ENCODE assay signal across 20 mouse cellular contexts in genomic region chr15:27498078-27498477, GRCm38 (mm10). TPM values are rescaled to one million over a fixed set of nuclear protein-coding genes. Genes with fewer than 3 reads are reported as not detected.
A peak's percentile ranks its signal among the peaks of the same experiment; 100 is the strongest.
DNase-seq lines count a peak whose midpoint lies in the region; ATAC-seq and TF ChIP-seq lines count a peak whose summit lies in the region.
"Had no signal": no experiment of that assay in that cellular context is flagged by ENCODE, and none has a peak within 500 bp of the region (broad histone marks: within the 10 kb centered on the region; RNA-seq: fewer than 3 reads in every experiment).

No protein-coding gene starts in this region.

- H3K9ac ChIP-seq in embryonic facial prominence, embryonic 14.5 days (ENCODE audit: low read depth, low read length): no peak overlapping the region
- no peak overlapping the region for H3K9ac ChIP-seq in hindbrain, embryonic 13.5 days
- peak overlapping the region; percentile 50; the same call in 1 of the 2 replicates for H3K9ac ChIP-seq in liver, postnatal 0 days (replicated peaks)
- H3K9ac ChIP-seq: embryonic facial prominence, embryonic 12.5 days; forebrain, embryonic 12.5 days; limb, embryonic 12.5 days; lung, embryonic 15.5 days had no signal

- H3K9me3 ChIP-seq in embryonic facial prominence, embryonic 14.5 days (ENCODE audit: control insufficient read depth, low read length): no peaks in the 10 kb centered on the region
- H3K9me3 ChIP-seq in embryonic facial prominence, embryonic 10.5 days: no peaks in the 10 kb centered on the region
- no peaks in the 10 kb centered on the region for H3K9me3 ChIP-seq in hindbrain, embryonic 10.5 days
- no peaks in the 10 kb centered on the region for H3K9me3 ChIP-seq in hindbrain, embryonic 13.5 days
- H3K9me3 ChIP-seq in liver, postnatal 0 days (ENCODE audit: low read length): no peaks in the 10 kb centered on the region
- H3K9me3 ChIP-seq: embryonic facial prominence, embryonic 12.5 days; forebrain, embryonic 12.5 days; limb, embryonic 12.5 days; lung, embryonic 15.5 days had no signal

- peak; percentile 48; the same call in 1 of the 2 replicates for ATAC-seq in embryonic facial prominence, embryonic 14.5 days (ENCODE audit: low read depth)
- no peak for ATAC-seq in hindbrain, embryonic 13.5 days (ENCODE audit: low FRiP score)
- no peak for ATAC-seq in liver, postnatal 0 days
- ATAC-seq: hindbrain, embryonic 16.5 days; intestine, postnatal 0 days had no signal

- H3K4me2 ChIP-seq in embryonic facial prominence, embryonic 14.5 days (ENCODE audit: low read depth, low read length): no peak overlapping the region
- no peak overlapping the region for H3K4me2 ChIP-seq in hindbrain, embryonic 13.5 days
- peak overlapping the region; percentile 59; the same call in 1 of the 2 replicates for H3K4me2 ChIP-seq in liver, postnatal 0 days (ENCODE audit: low read depth, low read length)
- H3K4me2 ChIP-seq: embryonic facial prominence, embryonic 12.5 days; forebrain, embryonic 12.5 days; limb, embryonic 12.5 days; lung, embryonic 15.5 days had no signal

- H3K27me3 ChIP-seq in embryonic facial prominence, embryonic 14.5 days (replicated peaks; ENCODE audit: control insufficient read depth, insufficient read depth, low read length): no peaks in the 10 kb centered on the region
- no peaks in the 10 kb centered on the region for H3K27me3 ChIP-seq in embryonic facial prominence, embryonic 10.5 days (replicated peaks; ENCODE audit: low read depth, poor library complexity, severe bottlenecking)
- peaks cover 3% of the 10 kb centered on the region; the same call in 1 of the 2 replicates for H3K27me3 ChIP-seq in hindbrain, embryonic 10.5 days (ENCODE audit: insufficient read depth, poor library complexity, severe bottlenecking)
- no peaks in the 10 kb centered on the region for H3K27me3 ChIP-seq in hindbrain, embryonic 13.5 days
- no peaks in the 10 kb centered on the region for H3K27me3 ChIP-seq in liver, postnatal 0 days (ENCODE audit: insufficient read depth, low read length)
- H3K27me3 ChIP-seq: embryonic facial prominence, embryonic 12.5 days; forebrain, embryonic 12.5 days; limb, embryonic 12.5 days; lung, embryonic 15.5 days had no signal

- 84% methylated on average over 5 of the region's 5 CpGs for WGBS in embryonic facial prominence, embryonic 14.5 days
- WGBS in embryonic facial prominence, embryonic 10.5 days: 84% methylated on average over 5 of the region's 5 CpGs
- WGBS in hindbrain, embryonic 10.5 days: 85% methylated on average over 5 of the region's 5 CpGs
- 83% methylated on average over 5 of the region's 5 CpGs for WGBS in hindbrain, embryonic 13.5 days
- WGBS in liver, postnatal 0 days (ENCODE audit: insufficient replicate concordance): 77% methylated on average over 5 of the region's 5 CpGs

- peak; percentile 56 for DNase-seq in embryonic facial prominence, embryonic 14.5 days (ENCODE audit: low spot score)
- DNase-seq in embryonic facial prominence, embryonic 10.5 days (ENCODE audit: low spot score): no peak
- DNase-seq in hindbrain, embryonic 10.5 days (ENCODE audit: low spot score): no peak
- DNase-seq in gonadal fat pad, adult 2 months (ENCODE audit: low read depth): peak; percentile 59
- no peak for DNase-seq in liver, postnatal 0 days
- no peak for DNase-seq in urinary bladder, adult 18-20 months (ENCODE audit: low spot score in 2 of 2)
- DNase-seq: cerebellum, adult 8-10 months; gastrocnemius, postnatal 14 days; heart, postnatal 14 days; lung, postnatal 4 days; right cerebral cortex, postnatal 25 days; thymus, postnatal 14 days had no signal

- no peak overlapping the region for H3K27ac ChIP-seq in embryonic facial prominence, embryonic 14.5 days (replicated peaks; ENCODE audit: low read depth, low read length)
- H3K27ac ChIP-seq in embryonic facial prominence, embryonic 10.5 days (replicated peaks): no peak overlapping the region
- peak overlapping the region; percentile 82; the same call in 1 of the 2 replicates for H3K27ac ChIP-seq in hindbrain, embryonic 10.5 days
- no peak overlapping the region for H3K27ac ChIP-seq in hindbrain, embryonic 13.5 days
- H3K27ac ChIP-seq in liver, postnatal 0 days (ENCODE audit: low read depth): peak overlapping the region; percentile 87
- H3K27ac ChIP-seq: embryonic facial prominence, embryonic 12.5 days; forebrain, embryonic 12.5 days; limb, embryonic 12.5 days; lung, embryonic 15.5 days; stomach, postnatal 0 days had no signal

- peaks cover 10% of the 10 kb centered on the region for H3K4me1 ChIP-seq in embryonic facial prominence, embryonic 14.5 days (ENCODE audit: control insufficient read depth, insufficient read depth, low read length)
- H3K4me1 ChIP-seq in embryonic facial prominence, embryonic 10.5 days: peaks cover 41% of the 10 kb centered on the region
- H3K4me1 ChIP-seq in hindbrain, embryonic 10.5 days (replicated peaks): peaks cover 55% of the 10 kb centered on the region
- H3K4me1 ChIP-seq in hindbrain, embryonic 13.5 days (replicated peaks): peaks cover 50% of the 10 kb centered on the region
- H3K4me1 ChIP-seq in liver, postnatal 0 days (ENCODE audit: insufficient read depth): peaks cover 55% of the 10 kb centered on the region
- H3K4me1 ChIP-seq: embryonic facial prominence, embryonic 12.5 days; limb, embryonic 12.5 days had no signal

- TF ChIP-seq EP300 in liver, postnatal 0 days (IDR thresholded peaks at IDR 0.05; ENCODE audit: low read depth): no peak

- TF ChIP-seq CTCF in liver, postnatal 0 days (IDR thresholded peaks at IDR 0.05; ENCODE audit: low read depth): no peak

- no peak overlapping the region for H3K4me3 ChIP-seq in embryonic facial prominence, embryonic 14.5 days (ENCODE audit: low read depth, low read length)
- H3K4me3 ChIP-seq in embryonic facial prominence, embryonic 10.5 days: no peak overlapping the region
- H3K4me3 ChIP-seq in hindbrain, embryonic 10.5 days: no peak overlapping the region
- H3K4me3 ChIP-seq in hindbrain, embryonic 13.5 days: no peak overlapping the region
- no peak overlapping the region for H3K4me3 ChIP-seq in liver, postnatal 0 days (ENCODE audit: low read depth, low read length)
- H3K4me3 ChIP-seq: embryonic facial prominence, embryonic 12.5 days; forebrain, embryonic 12.5 days; limb, embryonic 12.5 days; lung, embryonic 15.5 days had no signal

- H3K36me3 ChIP-seq in embryonic facial prominence, embryonic 14.5 days (ENCODE audit: control insufficient read depth, insufficient read depth, low read length): no peaks in the 10 kb centered on the region
- H3K36me3 ChIP-seq in embryonic facial prominence, embryonic 10.5 days (replicated peaks): no peaks in the 10 kb centered on the region
- H3K36me3 ChIP-seq in hindbrain, embryonic 10.5 days: no peaks in the 10 kb centered on the region
- H3K36me3 ChIP-seq in hindbrain, embryonic 13.5 days: no peaks in the 10 kb centered on the region
- H3K36me3 ChIP-seq in liver, postnatal 0 days (replicated peaks; ENCODE audit: insufficient read depth, low read length): no peaks in the 10 kb centered on the region
- H3K36me3 ChIP-seq: embryonic facial prominence, embryonic 12.5 days; forebrain, embryonic 12.5 days; limb, embryonic 12.5 days; lung, embryonic 15.5 days had no signal

RNA-seq across cellular contexts. Expression of gene Ank, which starts 31.6 kb away (rescaled TPM):
- polyA plus RNA-seq in embryonic facial prominence, embryonic 14.5 days (2014; fragmentation: Nextera tagmentation; extraction: Ambion mirVana): 15.5 and 18.0 TPM in 2 replicates
- polyA plus RNA-seq in embryonic facial prominence, embryonic 10.5 days (2016; fragmentation: Nextera tagmentation; extraction: Ambion mirVana): 5.9 and 6.2 TPM in 2 replicates
- 8.4 and 11.0 TPM in 2 replicates for polyA plus RNA-seq in hindbrain, embryonic 10.5 days (2016; fragmentation: Nextera tagmentation; extraction: Ambion mirVana)
- 13.2 and 13.3 TPM in 2 replicates for polyA plus RNA-seq in hindbrain, embryonic 13.5 days (2015; fragmentation: Nextera tagmentation; extraction: Ambion mirVana)
- polyA plus RNA-seq in gonadal fat pad, adult 2 months (2012; rRNA removed): 37.1 and 57.5 TPM in 2 replicates
- 7.8 and 8.3 TPM in 2 replicates for polyA plus RNA-seq in liver, postnatal 0 days (2015; fragmentation: Nextera tagmentation; extraction: Ambion mirVana)

Comparison
In these comparisons a context has a peak if more than half of its experiments do, and no peak if none do; other contexts are left out.
1. DNase-seq: peak in embryonic facial prominence, embryonic 14.5 days (single experiment) and gonadal fat pad, adult 2 months (single experiment); none in embryonic facial prominence, embryonic 10.5 days (single experiment), hindbrain, embryonic 10.5 days (single experiment), liver, postnatal 0 days (single experiment) and urinary bladder, adult 18-20 months (0 of 2).
2. H3K27ac ChIP-seq: peak in hindbrain, embryonic 10.5 days (single experiment) and liver, postnatal 0 days (single experiment); none in embryonic facial prominence, embryonic 14.5 days (single experiment), embryonic facial prominence, embryonic 10.5 days (single experiment) and hindbrain, embryonic 13.5 days (single experiment).